Mouse (Mus musculus): Measurements from ENCODE around the gene Inpp1. TPM values are rescaled to one million over a fixed set of nuclear protein-coding genes. Genes with fewer than 3 reads are reported as not detected.

The Inpp1 gene
- polyA plus RNA-seq, 1 experiment from 2014 or later, result 13.2 TPM

Other genes with a start within 250 kb of the Inpp1 start
- 10.9 and 12.2 TPM in 2 replicates for gene Nemp2, start 187.0 kb downstream of the Inpp1 start, polyA plus RNA-seq (2016; fragmentation: Nextera tagmentation; extraction: Ambion mirVana)
- 3.9 and 4.0 TPM in 2 replicates for gene Mfsd6, start 90.2 kb downstream of the Inpp1 start, polyA plus RNA-seq (2016; fragmentation: Nextera tagmentation; extraction: Ambion mirVana)
- gene Hibch, start 27.2 kb upstream of the Inpp1 start, polyA plus RNA-seq (2016; fragmentation: Nextera tagmentation; extraction: Ambion mirVana), result 22.8 and 23.6 TPM in 2 replicates
- gene 1700019D03Rik, start 202.5 kb upstream of the Inpp1 start, polyA plus RNA-seq (2016; fragmentation: Nextera tagmentation; extraction: Ambion mirVana), result 1.8 and 2.2 TPM in 2 replicates
- gene Mstn, start 244.0 kb upstream of the Inpp1 start, polyA plus RNA-seq (2016; fragmentation: Nextera tagmentation; extraction: Ambion mirVana), result 0.22 and 0.32 TPM in 2 replicates

Measured in forebrain, embryonic 12.5 days (tissue).